Mouse (Mus musculus) gastrocnemius, adult 2 months (tissue): Measurements from ENCODE around the gene Fgd3. TPM values are rescaled to one million over a fixed set of nuclear protein-coding genes. Genes with fewer than 3 reads are reported as not detected.

ENCODE experiments used
- DNase-seq: peaks from one replicate; pipeline ENCODE4 v3.0.0; 2022
- H3K27ac ChIP-seq: fragments of 200-600 bp; 2 replicates; pipeline ENCODE4 v1.8.1; 2022; ENCODE audit warnings: mild to moderate bottlenecking
- H3K4me3 ChIP-seq: fragments of 200-600 bp; 2 replicates; pipeline ENCODE4 v1.8.1; 2022; ENCODE audit warnings: mild to moderate bottlenecking, moderate library complexity
- CTCF ChIP-seq: fragments of 200-600 bp; IDR thresholded peaks from 2 replicates; pipeline ENCODE4 v1.8.1; 2022; ENCODE audit warnings: antibody characterized with exemption, mild to moderate bottlenecking, moderate library complexity
- intact Hi-C: fragments of 180-260 bp; cut with DNase I; formaldehyde crosslinking; loops from one replicate; pipeline ENCODE4 v1.15.1; 2025
- total RNA-seq, 2 experiments: library from RNA; stranded (reverse); gene quantifications; 2 replicates each; pipeline ENCODE4 v1.2.3; 2021

Gene Fgd3
- total RNA-seq, 2 experiments from 2014 or later: 0.97 to 1.1 TPM

DNA sequence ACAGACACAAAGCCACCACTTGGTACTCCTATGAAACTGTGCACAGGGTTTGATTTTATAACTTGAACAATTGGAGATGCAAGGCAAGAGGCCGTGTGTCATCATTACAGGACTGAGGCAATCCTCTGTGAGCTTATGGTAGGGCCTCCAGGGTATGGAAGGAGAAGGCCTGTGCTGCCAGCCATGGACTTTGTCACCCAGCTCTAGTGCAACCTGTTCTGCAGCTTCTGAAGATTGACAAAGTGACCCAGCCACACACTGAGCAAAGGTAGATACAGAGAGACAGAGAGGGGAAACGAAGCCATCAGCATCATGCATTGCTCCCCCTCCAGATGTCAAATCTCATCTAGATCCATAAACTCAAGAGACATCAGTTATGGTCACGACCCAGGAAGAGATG, 33.4 kb downstream of the Fgd3 start:
- intact Hi-C loops: no loop called here
- DNase-seq: no peak
- H3K4me3 ChIP-seq: no peak overlapping the region
- H3K27ac ChIP-seq: no peak overlapping the region
- TF ChIP-seq CTCF: no peak

DNA sequence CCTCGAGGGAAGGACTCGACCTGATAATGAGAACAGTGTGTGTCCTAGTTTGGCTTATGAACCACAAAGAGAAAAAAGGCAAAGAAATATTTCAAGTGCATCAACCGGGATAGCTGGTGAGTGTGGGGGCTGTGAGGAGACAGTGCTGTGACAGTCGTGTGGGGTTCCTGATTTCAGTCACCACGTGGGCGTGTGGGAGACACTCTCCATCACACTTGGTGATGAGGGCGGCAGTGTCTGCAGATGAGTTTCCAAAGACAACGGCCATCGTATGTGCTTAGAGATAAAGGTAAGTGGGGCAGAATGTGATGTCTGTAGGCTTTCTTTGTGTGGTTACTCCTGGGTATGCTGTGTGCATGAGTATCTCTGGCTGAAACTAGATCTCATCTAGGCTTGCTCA, 36.4 kb downstream of the Fgd3 start:
- intact Hi-C loops: loop anchor here (5.0 kb wide), 1 partner anchor 56 kb away; no protein-coding TSS in a partner anchor
- DNase-seq: no peak
- Histone ChIP-seq H3K4me3 (no peak overlapping the region), H3K27ac (no peak overlapping the region)
- TF ChIP-seq CTCF: no peak

DNA sequence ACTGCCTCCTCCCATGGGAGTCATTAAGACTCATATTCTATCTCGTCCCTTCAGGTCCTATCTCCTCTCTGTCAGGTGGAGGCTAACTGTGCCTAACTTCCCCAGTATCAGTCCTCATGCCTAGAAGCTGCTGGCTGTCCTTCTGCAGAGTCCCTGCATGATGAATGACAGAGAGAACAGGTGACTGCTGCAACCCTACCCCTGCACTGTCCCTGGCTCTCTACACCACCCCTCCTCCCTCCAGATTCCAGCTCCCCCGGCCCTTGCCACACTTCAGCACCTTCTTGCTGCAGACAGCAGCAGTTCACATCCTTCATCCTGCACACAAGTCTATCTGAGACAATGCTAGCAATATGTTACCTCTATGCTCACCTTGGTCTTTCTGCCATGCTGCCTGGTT, 37.9 kb downstream of the Fgd3 start:
- Histone ChIP-seq H3K27ac (peak overlapping the region; percentile 54; the same call in 1 of the 2 replicates), H3K4me3 (no peak overlapping the region)
- no peak for TF ChIP-seq CTCF
- DNase-seq: peak; percentile 78
- intact Hi-C loops: loop anchor here (5.0 kb wide), 1 partner anchor 55 kb away; no protein-coding TSS in a partner anchor

DNA sequence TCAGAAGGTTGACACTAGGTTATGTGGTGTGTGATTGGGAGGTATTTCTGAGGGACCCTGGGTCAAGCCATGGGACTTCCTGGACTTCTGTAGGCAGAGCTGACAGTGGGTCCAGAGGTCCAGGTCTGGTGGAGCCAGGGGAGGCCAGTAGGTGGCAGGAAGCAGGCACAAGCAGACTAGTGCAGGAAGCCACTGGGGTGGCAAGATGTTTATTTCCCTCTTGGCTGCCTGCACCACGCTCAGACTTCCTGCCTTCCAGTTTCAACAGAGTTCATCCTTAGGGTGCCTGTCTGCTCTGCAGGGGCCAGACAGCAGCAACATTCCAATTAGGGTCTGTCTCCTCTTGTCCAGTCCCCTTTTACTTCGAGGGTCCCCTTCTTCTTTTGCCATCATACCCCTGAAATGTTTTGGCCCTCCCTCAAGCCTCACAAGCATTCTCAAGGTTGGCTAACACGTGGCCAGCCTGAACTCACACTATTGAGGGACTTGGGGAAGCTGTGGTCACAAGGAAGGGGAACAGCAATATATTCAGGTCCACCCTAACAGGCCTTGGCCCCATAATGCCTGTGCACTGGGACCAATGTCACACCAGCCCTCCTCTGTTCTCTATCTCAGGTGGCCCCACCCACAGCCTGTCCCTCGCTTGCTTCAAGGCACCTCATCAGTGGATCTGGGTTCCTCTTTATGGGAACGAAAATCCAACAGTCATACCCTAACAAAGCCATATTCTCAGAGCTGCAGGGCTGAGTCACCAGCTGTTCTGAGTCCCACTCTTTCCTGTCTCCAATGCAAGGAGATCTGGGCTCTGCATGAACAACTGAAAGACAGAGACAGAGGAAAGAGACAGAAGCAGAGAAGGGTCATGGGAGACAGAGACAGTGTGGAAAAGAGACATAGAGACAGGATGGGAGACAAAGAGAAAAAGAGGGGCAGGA, 48.0 kb downstream of the Fgd3 start:
- peak; percentile 48 for DNase-seq
- no peak overlapping the region for H3K4me3 ChIP-seq
- no peak overlapping the region for H3K27ac ChIP-seq
- TF ChIP-seq CTCF: peak; percentile 41
- intact Hi-C loops: no loop called here

DNA sequence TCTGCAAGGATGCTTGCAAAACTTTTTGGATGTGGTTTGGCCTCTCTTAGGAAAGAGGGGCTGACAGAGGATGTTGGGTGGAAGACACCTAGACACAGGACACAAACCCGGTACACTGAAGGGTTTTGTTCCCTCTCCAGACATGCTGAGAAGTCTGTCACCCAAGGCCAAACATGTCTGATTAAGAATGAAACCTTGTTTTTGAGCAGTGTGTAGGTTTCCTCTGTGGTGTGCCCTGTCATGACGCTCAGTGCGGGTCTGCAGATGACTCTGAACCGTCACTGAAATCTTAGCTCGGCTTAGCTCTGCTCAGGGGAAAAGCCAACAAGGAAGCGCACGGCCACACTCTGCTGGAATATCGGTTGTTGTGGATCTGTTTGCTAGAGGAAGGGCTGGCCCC, 49.6 kb downstream of the Fgd3 start:
- intact Hi-C loops: no loop called here

DNA sequence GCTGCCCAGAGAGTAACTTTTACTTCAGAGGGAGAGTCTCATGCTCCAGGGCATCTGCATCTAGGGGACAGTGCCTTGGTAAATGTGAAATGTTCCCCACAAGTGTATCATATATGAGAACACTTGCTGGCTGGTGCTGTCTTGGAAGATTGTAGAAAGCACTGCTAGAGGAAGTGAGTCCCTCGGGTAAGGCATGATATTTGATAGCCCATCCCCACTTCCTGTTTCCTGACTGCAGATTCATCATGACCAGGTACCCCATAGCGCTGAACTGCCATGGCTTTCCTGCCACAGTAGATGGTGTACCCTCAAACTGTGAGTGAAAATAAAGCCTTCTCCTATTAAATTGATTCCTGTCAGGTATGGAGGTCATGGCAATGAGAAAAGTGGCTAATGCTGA, 52.5 kb downstream of the Fgd3 start:
- Histone ChIP-seq H3K27ac (no peak overlapping the region), H3K4me3 (no peak overlapping the region)
- DNase-seq: no peak
- no peak for TF ChIP-seq CTCF
- intact Hi-C loops: no loop called here

More for the DNA sequence above, 49.6 kb downstream of the Fgd3 start:
- DNase-seq: no peak
- H3K4me3 ChIP-seq: no peak overlapping the region
- no peak overlapping the region for H3K27ac ChIP-seq
- no peak for TF ChIP-seq CTCF

DNA sequence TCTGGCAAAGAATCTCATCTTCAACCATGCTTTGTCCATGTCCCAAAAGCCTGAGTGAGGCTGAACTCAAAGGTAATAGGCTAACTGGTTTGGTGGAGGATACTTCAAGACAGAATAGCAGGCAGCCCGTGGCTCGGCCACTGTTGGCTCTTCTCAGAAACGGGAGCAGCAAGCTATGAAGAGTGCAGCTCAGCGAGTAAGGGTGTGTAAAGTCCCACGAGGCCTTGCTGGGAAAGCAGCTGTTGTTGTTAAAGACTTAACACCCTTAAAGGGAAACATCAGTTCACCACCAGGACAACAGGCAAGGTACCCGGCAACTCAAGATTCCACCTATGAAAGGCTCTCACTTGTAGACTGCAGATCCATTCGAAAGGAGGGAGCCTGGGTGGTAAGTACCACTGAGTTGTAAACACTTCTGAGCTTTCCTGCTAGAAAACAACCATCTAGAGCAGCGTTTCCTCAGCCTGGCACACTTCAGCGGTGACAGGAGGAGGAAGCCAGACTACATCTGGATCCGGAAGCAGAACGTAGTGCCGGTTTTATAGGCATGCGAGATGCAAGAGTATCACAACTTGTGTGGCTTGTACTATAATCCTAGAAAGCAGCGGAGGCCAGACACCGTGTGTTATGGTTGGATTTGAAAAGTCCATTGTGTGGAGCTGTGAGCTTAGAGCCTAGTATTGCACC, 59.9 kb downstream of the Fgd3 start:
- TF ChIP-seq CTCF: no peak
- Histone ChIP-seq H3K27ac (no peak overlapping the region), H3K4me3 (no peak overlapping the region)
- intact Hi-C loops: no loop called here
- no peak for DNase-seq

DNA sequence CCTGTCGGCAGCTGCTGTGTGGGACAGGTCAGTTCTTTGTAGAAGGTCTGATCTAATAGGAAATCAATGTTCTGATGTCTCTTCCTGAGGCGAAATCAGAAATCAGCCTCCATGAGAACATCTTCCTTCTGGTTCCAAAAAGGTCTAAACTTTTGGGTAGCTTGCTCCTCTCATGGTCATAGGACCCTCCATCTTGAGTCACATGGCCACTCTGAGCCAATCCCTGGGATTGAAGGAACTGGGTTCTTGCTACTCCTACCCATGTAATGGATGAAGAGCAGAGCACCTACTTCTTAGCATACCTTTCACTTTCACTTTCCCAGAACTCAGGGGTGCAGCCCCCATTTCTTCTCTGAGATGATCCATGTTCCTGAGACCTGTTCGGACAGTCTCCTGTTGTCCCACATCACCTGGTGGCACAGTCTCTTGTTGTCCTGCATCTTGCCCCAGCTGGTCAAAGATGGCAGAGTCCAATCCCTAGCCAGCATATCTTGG, 62.2 kb downstream of the Fgd3 start:
- Histone ChIP-seq H3K27ac (no peak overlapping the region), H3K4me3 (no peak overlapping the region)
- DNase-seq: no peak
- no peak for TF ChIP-seq CTCF
- intact Hi-C loops: no loop called here

DNA sequence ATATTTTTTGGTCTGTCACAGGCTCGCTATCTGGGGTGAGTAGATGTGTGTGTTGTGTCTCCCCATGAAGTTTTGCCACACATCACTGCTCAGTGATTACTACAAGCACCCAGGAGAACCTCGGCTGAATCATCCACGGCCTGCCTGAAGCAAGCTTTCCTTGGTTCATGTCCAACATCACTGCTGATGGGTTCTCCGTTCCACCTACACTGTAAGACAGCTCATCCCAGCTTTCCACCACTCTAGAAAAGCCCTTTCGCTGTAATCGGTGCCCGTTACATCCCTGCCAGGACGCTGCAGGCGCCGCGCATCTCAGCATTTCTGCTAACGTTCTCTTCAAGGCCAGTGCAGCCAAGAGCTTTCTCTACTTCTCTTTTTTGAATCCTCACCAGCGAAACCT, 67.4 kb downstream of the Fgd3 start:
- intact Hi-C loops: no loop called here
- Histone ChIP-seq H3K4me3 (no peak overlapping the region), H3K27ac (no peak overlapping the region)
- TF ChIP-seq CTCF: no peak
- DNase-seq: peak; percentile 23

DNA sequence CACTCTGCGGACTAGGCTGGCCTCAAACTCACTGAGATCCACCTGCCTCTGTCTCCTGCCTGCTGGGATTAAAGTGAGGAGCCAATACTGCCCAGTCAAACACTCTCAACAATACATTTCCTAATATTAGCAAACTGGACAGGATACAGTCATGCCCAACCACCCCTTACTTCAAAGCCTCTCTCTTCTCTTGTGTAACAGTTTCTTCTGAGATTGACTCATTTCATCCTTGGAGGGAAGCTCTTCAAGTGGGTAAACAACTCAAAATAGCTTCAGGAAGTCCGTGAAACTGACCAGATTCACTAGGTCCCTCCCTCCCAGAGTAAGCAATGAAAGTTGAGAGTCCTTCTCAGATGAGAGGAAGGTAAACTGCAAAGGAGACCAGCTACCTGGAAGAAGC, 68.0 kb downstream of the Fgd3 start:
- no peak for TF ChIP-seq CTCF
- no peak overlapping the region for H3K4me3 ChIP-seq
- intact Hi-C loops: no loop called here
- no peak overlapping the region for H3K27ac ChIP-seq
- no peak for DNase-seq

DNA sequence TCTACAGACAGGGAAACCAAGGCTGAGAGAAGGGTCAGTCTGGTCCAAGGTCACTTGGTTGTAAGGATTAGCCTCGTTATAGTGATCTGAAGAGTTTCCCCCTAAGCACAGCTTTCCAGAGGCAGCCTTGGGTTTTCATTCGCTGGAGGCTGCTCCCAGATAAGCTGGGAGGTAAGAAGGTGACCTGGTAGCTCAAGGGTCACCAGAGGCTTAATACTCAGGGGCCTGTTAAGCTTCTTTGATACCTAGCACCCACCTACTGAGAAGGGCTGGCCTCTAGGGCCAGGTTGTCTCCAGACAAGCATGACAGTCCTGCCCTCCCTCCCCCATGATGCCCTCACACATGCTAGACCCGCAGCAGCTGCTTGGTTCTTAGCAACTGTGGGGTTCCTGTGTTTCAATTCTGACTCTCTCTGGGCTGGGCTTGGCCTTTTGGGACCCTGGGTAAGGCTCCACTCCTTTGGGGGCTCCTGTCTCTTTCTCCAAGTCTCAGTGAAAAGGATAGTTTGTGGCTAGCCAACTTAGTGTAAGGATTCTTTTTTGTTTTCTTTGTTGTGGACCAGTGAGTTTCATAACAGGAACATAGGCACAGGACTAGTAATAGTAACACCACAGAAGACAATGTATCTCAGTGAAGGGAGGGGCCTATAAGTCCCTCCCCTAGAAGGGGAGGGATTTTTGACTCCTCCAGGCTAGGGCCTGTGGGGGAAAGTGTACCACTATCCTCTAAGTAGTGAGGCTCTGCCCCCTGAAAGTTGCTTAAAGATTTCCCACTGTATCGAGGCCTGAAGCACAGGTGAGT, 69.2 kb downstream of the Fgd3 start:
- DNase-seq: no peak
- Histone ChIP-seq H3K27ac (no peak overlapping the region), H3K4me3 (no peak overlapping the region)
- TF ChIP-seq CTCF: no peak
- intact Hi-C loops: no loop called here

DNA sequence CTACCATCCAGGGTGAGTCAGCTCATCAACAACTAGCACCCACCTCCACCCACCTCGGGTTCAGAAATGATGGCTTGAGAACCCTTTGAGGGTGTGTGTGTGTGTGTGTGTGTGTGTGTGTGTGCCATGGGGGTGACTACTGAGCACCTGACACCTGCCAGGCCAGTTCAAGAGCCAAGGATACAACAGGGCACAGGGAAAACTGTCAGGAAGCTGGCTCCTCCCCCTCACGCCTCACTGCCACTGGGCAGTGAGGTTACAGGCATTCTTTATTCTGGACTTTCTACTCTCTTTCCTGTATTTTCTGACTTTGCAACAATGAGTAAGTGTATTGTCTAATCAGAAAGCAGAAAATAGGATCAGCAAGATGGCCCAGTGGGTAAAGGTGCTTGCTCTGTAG, 70.5 kb downstream of the Fgd3 start:
- intact Hi-C loops: no loop called here
- no peak for TF ChIP-seq CTCF
- no peak for DNase-seq

More for the DNA sequence above, 70.5 kb downstream of the Fgd3 start:
- no peak overlapping the region for H3K4me3 ChIP-seq
- no peak overlapping the region for H3K27ac ChIP-seq
